Mouse (Mus musculus): ENCODE measurements around the gene Syce1.

The Syce1 gene

DNA sequence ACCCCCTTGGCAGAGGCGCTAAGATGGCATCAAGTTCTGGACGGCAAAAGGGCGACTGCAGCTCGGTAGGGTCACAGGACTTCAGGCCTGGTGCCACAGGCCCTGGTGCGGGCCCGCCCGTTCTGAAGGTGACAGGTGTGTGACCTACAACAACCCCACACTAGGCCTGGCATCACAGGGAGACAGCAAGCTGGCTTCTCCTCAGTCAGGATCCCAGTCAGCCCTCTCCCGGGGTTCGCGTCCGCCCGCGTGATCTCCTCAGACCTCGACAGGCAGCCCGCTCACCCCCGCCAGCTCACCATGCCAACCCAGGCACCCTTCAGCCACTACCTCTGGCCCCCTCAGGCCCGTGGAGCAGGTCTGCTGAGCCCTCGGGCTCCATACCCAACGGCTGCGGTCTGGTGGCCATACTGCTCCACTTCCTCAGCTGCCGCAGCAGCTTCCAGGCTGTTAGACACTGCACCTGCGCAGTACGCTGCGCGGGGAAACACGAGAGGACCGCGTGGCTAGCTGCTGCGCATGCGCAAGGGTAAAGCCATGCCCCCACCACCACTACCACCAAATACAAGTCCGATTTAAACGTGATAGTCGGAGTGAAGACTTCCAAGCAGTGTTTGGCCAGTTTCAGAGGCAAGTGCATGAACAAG, at the start of gene Syce1:
Syce1 (minus strand) TSS at position 447 of the 647 bp plus-strand sequence.
- 87% methylated on average over 33 of the region's 33 CpGs for WGBS

DNA sequence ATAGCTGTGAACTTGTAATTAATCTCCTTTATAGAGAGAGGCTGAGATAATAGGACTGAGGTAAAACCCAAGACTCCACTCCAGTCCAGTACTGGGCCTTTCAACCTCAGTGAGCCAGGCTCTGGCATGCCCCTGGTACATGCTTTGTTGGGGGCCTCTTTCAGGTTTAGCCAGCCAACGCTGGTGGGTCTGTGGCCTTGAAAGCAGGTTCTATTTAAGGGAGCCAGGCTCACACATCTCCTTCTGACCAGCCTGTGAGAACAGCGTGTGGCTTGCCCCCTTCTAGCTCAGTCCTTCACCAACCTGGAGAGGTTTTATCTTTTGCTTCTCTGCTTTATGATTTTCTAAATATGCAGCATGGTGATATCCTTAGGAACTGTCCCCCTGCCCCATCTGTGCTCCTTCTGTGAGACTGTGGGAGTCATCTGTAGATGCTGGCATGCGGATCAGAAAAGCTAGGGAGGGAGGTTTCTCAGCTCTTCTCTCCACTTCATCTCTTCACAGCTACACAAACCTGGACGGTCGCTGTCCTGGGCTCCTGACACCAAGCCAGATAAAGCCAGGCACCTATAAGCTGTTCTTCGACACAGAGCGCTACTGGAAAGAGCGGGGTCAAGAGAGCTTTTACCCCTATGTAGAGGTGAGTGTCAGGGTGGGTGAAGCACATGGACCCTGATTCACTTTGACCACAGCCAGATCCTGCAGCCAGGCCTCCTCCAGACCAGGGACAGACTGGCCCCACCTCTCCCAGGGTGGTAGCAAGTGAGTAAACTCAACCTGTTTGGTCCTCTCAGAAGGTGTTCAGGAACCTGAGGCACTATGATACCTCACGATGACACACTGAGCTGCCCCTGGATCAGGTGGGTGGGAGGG, 48.8 kb upstream of the Syce1 start:
- 58% methylated on average over 9 of the region's 9 CpGs for WGBS

DNA sequence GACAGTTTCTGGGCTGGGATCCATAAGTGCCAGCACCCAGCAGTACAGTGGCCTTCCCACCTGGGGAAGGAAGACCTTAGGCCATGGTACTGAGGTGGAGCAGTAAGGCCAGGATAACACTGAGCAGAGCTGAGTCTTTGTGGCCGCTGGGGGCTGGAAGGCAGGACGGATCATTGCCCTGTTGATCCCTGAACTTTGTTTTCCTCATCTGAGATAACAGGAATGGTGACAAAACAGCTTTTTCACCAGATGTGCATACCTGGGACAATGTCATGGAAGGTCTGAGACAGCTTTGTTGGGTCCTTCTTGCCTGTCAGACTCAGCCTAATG, 48.1 kb upstream of the Syce1 start:
- WGBS: 87% methylated on average over 2 of the region's 2 CpGs

DNA sequence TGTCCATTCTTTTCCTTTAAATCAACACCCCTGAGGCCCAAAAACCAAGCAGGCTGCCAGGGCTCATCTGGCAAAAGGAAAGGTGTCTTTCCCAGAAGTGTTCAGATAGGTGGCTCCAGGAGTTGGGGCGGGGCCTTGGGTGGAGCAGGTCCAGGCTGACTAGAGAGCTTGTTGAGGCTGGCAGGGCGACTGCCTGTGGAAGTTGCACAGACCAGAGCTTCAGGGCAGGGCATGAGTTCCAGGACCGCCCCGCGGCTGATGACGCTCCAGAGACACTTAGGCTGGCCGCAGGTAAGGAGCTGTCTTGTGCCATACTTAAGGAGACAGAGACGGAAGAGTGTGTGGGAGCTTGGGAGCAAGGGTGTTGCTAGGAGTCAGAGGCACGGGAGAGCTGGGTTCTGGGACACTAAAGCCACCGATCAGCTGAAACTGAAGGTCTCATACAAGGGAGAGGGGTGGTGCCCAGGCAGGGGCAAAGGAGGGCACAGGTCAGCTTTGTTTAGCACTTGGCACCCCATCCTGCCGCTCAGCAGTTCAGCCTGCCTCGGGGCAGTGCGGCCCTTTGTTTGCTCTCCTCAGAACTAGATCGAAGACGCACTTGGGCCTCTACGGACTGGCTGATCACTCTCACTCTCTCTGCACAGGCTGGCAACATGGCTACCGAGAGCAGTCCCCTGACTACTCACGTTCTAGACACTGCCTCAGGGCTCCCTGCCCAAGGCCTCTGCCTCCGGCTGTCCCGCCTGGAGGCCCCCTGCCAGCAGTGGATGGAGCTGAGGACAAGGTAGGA, 47.5 kb upstream of the Syce1 start, which contains the start of gene Urah:
Urah (plus strand) TSS at position 51 of the 790 bp plus-strand sequence.
- 57% methylated on average over 20 of the region's 20 CpGs for WGBS

DNA sequence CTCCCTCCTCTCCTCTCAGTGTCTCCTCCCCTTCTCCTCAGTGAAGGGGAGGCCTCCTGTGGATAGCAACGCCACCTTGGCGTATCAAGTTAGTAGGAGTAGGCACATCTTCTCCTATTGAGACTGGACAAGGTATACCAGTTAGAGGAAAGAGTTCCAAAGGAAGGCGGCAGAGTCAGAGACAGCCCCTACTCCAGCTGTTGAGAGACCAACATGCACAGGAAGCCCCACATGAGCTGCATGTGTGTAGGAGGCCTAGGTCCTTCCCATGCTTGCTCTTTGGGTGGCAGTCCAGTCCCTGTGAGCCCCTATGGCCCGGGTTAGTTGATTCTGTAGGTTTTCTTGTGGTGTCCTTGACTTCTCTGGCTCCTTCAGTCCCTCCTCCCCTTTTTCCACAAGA, 45.7 kb upstream of the Syce1 start:
- WGBS: 91% methylated on average over 4 of the region's 4 CpGs

DNA sequence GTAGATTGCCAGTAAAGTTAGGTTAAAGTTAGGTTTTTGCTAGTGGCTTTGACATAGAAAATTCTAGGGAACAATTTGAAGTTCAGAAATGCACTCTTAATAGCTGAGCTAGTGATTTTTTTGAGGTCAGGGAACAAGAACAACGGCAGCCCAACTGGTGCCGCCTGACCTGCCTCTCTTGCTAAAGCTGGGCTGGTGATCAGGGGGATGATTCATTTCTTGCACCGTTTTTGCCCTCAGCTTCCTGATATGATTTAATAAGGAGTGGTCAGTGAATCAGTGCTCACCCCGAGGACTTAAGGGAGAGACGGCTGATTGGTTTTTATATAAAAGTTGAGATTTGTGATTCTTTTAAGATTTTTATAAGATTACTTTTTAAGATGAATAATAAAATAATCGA, 43.8 kb upstream of the Syce1 start:
- 78% methylated on average over 6 of the region's 6 CpGs for WGBS

DNA sequence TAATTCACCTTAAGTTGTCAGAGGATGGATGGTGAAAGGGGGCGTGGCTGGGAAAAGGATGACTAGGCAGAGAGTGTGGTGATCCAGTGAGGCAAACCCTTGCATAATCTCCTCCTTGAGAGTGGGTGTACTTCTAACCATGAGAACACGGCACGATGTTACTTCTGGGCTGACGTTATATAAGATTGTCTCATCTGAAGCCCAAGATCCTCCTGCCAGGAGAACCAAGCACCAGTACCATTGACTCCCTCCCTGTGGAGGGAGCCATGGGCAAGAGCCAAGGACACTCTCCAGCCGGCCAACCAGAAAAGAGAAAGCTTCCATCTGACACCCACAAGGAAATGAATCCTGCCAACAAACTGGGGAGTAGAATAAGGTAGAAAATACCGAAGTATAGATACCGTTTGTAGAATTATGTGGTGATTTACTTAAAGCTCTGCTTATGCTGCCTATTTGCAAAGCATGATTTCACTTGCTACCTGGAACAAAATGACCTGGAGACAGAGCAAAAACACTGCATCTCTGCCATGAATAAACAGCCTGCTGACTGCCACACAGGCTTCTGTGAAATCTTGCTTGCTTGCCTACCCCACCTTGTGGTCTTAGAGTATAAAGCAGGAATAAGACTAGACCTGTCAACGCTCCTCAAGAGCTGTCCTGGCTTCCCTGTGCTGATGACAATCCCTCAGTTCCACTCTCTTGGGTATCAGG, 40.7 kb upstream of the Syce1 start:
- WGBS: 12% methylated on average over 8 of the region's 8 CpGs

DNA sequence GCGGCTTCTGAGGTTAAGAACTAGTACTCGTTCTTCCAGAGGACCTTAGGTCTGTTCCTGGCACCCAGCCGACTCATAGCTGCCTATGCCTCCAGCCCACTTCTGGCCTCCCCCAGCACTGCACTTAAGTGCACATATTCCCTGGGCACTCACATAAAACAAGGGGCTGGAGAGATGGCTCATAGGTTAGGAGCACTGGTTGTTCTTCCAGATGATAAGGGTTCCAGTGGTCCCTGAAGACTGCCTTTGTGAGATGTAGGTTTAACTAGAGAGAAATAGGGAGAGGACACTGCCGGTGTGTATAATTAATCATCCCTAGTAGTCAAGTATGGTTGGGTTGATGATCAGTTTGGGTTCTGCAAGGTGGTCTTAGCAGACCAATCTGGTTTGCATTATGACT, 35.1 kb upstream of the Syce1 start:
- WGBS: 91% methylated on average over 4 of the region's 4 CpGs

DNA sequence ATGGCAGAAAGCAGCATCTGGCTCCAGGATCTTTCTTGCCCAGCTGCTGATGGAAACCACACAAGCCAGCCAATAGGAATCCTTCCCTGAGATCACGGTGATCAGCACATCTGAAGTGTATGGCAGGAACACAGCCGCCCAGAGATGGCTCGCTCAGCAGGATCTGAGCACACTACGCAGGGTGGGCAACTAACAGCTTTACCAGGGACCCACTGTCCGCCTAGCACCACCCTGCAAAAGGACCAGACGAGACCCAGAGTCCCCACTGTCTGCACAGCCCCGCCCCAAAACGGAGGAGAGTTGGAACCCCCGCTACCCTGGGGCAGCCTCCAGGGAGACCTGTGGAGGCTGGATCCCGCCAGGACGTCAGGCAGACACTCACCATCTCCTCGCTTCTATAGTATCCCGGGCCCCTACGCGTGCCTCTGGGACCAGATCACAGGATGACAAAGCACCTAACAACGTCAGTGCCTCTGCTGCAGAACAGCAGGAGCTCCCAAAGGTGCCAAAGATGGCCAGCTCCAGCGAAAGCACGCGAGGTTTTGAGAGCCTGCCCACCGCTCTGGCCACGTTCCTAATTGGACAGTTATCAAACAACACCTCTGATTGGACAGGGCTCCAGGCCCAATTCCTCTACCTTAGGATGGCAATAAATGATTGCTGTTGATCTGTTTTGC, 34.1 kb upstream of the Syce1 start, which contains the start of gene Zfp941:
Zfp941 (minus strand) TSS at position 526 of the 677 bp plus-strand sequence.
- WGBS: 5% methylated on average over 21 of the region's 21 CpGs

DNA sequence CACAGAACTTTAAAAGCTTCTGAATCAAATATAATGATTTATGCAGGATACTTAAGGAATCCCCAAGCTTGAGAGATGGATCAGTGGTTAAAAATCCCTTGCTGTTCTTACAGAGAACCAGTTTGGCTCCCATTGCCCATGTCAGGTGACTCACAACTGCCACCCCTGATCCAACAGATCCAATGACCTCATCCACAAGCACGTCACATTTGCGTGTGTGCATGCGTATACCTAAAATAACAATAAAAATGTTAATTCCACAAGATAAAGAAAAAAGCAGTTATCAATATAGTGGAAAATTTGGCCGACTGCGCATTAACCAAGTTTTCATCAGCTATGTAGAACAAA, 33.6 kb upstream of the Syce1 start:
- 29% methylated on average over 5 of the region's 5 CpGs for WGBS

DNA sequence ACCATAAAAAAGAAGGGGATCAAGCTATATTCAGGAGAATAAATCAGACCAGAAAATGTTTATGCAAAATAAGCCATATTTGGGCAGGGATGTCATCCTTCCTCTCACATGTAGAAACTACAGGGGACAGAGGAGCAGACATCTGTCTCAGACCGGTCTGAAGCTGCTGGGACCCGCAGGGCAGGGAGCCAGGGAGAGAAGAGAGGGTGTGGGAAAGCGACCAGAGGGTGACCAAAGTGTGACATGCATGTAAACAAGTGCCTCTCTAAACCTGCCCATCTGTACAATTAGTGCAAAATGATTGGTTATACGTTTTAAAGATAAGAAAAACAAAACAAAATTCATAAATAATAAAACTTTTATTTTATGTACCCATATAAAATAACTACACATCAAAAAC, 32.5 kb upstream of the Syce1 start:
- WGBS: 57% methylated on average over 4 of the region's 4 CpGs

DNA sequence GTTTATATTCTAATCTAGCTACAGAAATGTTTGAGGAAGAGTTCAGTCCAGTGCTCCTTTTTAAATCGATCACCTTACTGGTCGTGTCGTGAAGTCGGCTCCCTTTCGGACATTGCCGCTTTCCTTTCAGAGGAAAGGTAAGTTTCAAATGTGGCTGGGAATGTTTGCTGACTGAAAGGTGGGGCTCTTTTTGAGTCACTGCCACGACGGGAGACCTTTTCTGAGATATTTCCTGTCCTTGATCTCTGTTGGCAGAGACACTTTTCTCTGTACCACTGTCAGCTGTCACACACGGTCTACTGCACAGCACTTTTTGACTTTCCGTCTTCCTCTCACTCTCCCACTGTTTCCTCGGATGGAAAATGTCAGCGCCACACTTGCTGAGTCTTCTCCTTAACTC, 25.2 kb upstream of the Syce1 start:
- 82% methylated on average over 12 of the region's 12 CpGs for WGBS

DNA sequence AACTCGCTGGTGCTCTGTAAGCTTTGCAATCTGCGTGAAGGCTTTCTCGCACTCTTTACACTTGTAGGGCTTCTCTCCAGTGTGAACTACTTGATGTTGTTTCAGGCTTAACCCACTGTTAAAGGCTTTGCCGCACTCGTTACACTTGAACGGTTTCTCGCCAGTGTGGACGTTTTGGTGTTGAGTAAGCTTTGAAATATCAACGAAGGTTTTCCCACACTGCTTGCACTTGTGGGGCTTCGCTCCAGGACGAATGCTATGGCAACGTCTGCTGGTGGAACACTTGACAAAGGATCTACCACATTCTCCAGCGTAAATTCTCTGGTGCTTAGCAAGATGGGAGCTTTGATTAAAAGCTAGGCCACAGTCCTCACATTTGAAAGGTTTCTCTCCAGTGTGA, 24.1 kb upstream of the Syce1 start:
- 68% methylated on average over 13 of the region's 13 CpGs for WGBS

DNA sequence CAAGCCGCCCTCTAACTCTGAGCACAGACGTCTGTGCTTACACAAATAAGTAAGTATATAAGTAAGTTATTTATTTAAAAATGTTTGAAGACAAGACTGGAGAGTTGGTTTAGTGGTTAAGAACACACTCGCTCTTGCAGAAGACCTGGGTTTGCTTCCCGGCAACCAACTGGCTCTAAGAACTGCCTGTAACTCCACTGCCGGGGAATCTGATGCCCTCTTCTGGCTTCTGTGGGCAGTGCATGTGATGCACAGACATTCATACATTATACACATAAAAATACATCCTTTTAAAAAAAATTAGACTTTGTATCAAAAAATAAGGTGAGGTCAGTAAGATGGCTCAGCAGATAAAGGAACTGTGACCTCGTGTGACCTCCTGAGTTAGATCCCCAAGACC, 22.8 kb upstream of the Syce1 start:
- 95% methylated on average over 6 of the region's 6 CpGs for WGBS

DNA sequence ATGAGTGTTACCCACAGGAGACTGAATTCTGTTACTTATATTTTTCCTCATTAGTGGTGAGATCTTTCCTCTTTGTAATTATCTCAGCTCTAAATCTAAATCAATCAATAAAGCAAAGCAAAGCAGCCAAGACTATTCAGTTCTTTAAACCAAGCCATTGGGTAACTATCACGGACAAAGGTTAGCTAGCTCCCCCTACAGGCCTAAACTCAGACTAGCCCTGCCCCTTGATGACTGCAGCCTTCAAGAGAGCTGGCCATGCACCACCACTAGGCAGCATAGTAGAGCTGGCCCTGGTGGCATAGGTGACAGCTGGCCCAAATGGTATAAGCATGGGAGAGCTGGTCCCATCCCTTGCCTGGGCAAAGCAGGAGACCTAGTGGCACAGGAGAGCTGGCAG, 18.1 kb upstream of the Syce1 start:
- WGBS: 14% methylated on average over 1 of the region's 1 CpGs

DNA sequence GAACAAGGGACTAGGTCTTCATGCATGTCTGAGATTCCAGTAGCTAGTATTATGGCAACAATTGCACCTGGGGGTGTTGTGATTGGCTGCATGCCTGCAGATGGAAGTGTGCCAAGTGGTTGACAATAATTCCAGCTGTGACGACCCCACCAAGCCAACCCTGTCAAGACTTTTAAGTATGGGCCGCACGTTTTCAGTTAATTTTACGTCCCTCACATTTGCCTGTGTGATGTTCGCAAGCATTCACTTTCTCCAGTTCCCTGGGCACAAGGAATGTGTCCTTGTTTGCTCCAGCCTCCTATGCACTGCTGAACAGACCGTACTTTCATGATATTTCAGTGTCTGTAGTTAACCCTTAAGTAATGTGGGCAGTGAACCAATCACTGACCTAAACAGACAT, 15.0 kb upstream of the Syce1 start:
- 61% methylated on average over 6 of the region's 6 CpGs for WGBS

DNA sequence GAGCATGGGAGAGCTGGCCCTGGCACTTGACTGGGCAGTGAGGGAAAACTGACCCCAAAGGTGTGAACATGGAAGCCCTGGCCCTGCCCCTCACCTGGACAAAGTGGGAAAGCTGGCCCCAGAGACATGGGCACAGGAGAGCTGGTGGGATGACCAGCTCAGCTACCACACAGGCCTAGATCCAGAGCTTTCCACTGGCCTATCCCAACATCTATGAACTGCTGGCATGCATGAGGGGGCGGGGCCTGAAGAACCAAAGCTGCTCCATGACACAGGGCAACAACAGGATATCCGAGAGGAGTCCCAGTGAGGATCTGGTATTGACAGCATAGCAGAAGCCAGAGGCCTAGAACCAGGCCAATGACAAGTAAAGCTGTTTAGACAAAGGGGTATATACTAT, 10.6 kb upstream of the Syce1 start:
- WGBS: 82% methylated on average over 2 of the region's 2 CpGs

DNA sequence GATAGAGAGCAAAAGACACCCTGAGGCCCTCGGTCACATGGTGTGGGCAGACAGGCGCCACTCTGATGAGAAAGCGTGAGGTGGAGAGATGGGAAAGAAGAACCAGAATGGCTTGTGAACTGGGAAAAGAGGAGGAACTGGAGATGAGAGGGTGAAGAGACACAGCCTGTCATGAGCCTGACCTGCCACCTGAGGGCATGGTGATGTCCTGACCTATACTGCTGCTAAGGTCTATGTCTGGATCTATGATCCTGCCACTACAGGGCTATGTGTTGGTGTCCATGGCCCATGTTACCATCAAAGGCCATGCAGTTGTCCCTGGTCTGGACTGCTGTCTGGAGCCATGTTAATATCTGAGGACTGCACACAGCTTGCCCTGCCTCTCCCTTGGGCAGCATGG, 10.0 kb upstream of the Syce1 start:
- 93% methylated on average over 3 of the region's 3 CpGs for WGBS

DNA sequence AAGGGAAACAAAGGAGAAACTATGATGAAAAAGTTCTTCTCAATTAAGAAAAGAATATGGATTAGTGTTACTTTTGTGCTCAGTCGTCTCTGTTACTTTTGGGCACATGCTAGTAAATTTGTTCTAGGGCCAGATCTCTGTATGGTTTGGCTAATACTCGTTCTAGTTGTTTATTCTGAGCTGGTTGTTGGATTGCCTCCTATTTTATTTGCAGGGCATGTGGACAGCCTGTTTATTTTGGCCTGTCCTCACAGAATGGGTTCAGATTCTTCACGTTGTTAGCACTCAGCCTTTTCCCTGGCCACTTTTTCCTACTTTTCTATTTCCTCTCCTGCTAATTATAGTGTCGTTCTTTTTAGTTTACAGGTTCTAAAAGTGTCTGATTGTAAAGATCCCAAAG, 5.9 kb upstream of the Syce1 start:
- whole genome bisulfite sequencing: 49% methylated on average over 4 of the region's 4 CpGs

DNA sequence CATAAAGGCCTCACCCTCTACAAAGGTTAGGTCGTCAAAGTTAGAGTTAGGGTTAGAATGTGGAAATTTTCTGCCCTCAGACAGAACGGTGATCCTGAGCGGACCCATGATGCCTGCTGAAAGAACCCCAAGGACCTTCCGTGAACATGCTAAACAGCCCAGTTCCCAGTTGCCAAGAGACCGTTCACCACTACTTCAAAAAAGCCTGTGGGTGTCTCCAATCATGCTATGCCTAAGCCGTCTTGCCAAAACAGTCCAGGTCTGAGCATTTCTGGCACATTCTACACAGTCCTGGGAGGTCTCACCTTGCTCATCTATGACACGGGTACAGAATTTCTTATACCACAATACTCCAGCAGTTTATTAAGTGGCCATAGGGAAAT, 392 bp upstream of the Syce1 start:
- 80% methylated on average over 7 of the region's 7 CpGs for WGBS

DNA sequence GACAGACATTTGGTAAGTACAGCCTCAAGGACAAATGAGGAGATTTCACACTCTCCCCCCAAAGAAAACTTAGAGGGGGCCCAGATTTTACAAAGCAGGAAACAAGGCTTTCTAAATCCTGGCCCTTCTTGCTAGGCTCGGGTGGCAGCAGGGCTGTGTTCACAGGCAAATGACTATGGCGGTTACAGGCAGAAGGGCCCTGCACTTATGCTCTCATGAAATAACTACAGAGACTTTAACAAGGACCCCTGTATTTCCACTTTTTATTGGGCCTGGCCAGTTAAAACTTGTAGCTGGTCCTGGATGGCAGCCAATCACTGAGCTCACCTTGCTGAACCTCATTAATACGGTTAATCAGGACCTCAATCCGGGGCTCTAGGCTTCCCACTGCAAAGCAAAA, 7.1 kb downstream of the Syce1 start:
- 76% methylated on average over 4 of the region's 4 CpGs for WGBS
